Comparison of ENCODE assay signal across 17 mouse cellular contexts in genomic region chr1:117650236-117650635, GRCm38 (mm10). TPM values are rescaled to one million over a fixed set of nuclear protein-coding genes. Genes with fewer than 3 reads are reported as not detected.
"Had no signal": no experiment of that assay in that cellular context is flagged by ENCODE, and none has a peak within 500 bp of the region (broad histone marks: within the 10 kb centered on the region; RNA-seq: fewer than 3 reads in every experiment).

No protein-coding gene starts in this region.

RNA-seq across cellular contexts. Expression of gene Gm28363, which starts 46.7 kb away (rescaled TPM):
- total RNA-seq: heart, postnatal 10 days; heart, postnatal 14 days; heart, postnatal 25 days; heart, postnatal 36 days; heart, postnatal 4 days; hematopoietic stem cell, adult 5-6 weeks; hindbrain, postnatal 0 days; layer of hippocampus, adult 18-20 months; layer of hippocampus, adult 2 months; layer of hippocampus, adult 8-10 months; layer of hippocampus, postnatal 10 days; layer of hippocampus, postnatal 14 days; layer of hippocampus, postnatal 25 days; layer of hippocampus, postnatal 36 days; left cerebral cortex, adult 18-20 months; left cerebral cortex, adult 2 months; left cerebral cortex, adult 8-10 months had no signal
